Mouse (Mus musculus): ENCODE results near the gene Zdhhc1. TPM values are rescaled to one million over a fixed set of nuclear protein-coding genes. Genes with fewer than 3 reads are reported as not detected.
A peak's percentile ranks its signal among the peaks of the same experiment; 100 is the strongest.

Zdhhc1 gene
- polyA plus RNA-seq, 1 experiment from 2014 or later, result 40.6 TPM

GRCm38 (mm10) chr8:105495350-105496302 lies 1.1 kb downstream of the Zdhhc1 start:
- ATAC-seq, result peak; percentile 32

GRCm38 (mm10) chr8:105494566-105494965 lies 2.1 kb downstream of the Zdhhc1 start:
- Histone ChIP-seq H3K27ac (ENCODE audit: low read length) (peak overlapping the region; percentile 87), H3K9me3 (ENCODE audit: low read length) (no peaks in the 10 kb centered on the region), H3K27me3 (replicated peaks; ENCODE audit: insufficient read depth, low read length) (no peaks in the 10 kb centered on the region), H3K36me3 (ENCODE audit: insufficient read depth, low read length) (no peaks in the 10 kb centered on the region), H3K4me1 (ENCODE audit: insufficient read depth, low read depth, low read length) (peaks cover 22% of the 10 kb centered on the region; the same call in 1 of the 2 replicates), H3K4me2 (replicated peaks; ENCODE audit: low read depth, low read length) (no peak overlapping the region), H3K4me3 (ENCODE audit: low read depth, low read length) (no peak overlapping the region), H3K9ac (replicated peaks; ENCODE audit: low read depth) (0 out of 2 replicates have a peak overlapping the region, but pooled peaks have one; percentile 19)
- WGBS, result 46% methylated on average over 3 of the region's 3 CpGs
- DNase-seq (ENCODE audit: low spot score), result peak; percentile 78
- TF ChIP-seq EP300 (IDR thresholded peaks at IDR 0.05) (peak; percentile 53), CTCF (IDR thresholded peaks at IDR 0.05) (no peak)
- peak; percentile 66 for ATAC-seq

More at GRCm38 (mm10) chr8:105495350-105496302, 1.1 kb downstream of the Zdhhc1 start:
- no peak for TF ChIP-seq EP300 (IDR thresholded peaks at IDR 0.05)
- no peak for TF ChIP-seq CTCF (IDR thresholded peaks at IDR 0.05)
- Histone ChIP-seq H3K4me2 (replicated peaks; ENCODE audit: low read depth, low read length) (peak overlapping the region; percentile 72), H3K4me1 (ENCODE audit: insufficient read depth, low read depth, low read length) (peaks cover 22% of the 10 kb centered on the region; the same call in 1 of the 2 replicates), H3K36me3 (ENCODE audit: insufficient read depth, low read length) (no peaks in the 10 kb centered on the region), H3K4me3 (ENCODE audit: low read depth, low read length) (peak overlapping the region; percentile 78; the same call in 1 of the 2 replicates), H3K9me3 (ENCODE audit: low read length) (no peaks in the 10 kb centered on the region), H3K27me3 (replicated peaks; ENCODE audit: insufficient read depth, low read length) (no peaks in the 10 kb centered on the region), H3K27ac (ENCODE audit: low read length) (peak overlapping the region; percentile 87), H3K9ac (replicated peaks; ENCODE audit: low read depth) (peak overlapping the region; percentile 69)
- peak; percentile 80 for DNase-seq (ENCODE audit: low spot score)
- 20% methylated on average over 17 of the region's 17 CpGs for WGBS

GRCm38 (mm10) chr8:105493495-105493894 lies 3.2 kb downstream of the Zdhhc1 start:
- no peak overlapping the region for H3K27ac ChIP-seq (ENCODE audit: low read length)
- peak; percentile 60 for DNase-seq (ENCODE audit: low spot score)

GRCm38 (mm10) chr8:105489281-105489680 lies 7.4 kb downstream of the Zdhhc1 start:
- Histone ChIP-seq H3K27me3 (replicated peaks; ENCODE audit: insufficient read depth, low read length) (no peaks in the 10 kb centered on the region), H3K9ac (replicated peaks; ENCODE audit: low read depth) (no peak overlapping the region), H3K36me3 (ENCODE audit: insufficient read depth, low read length) (no peaks in the 10 kb centered on the region), H3K4me2 (replicated peaks; ENCODE audit: low read depth, low read length) (no peak overlapping the region), H3K9me3 (ENCODE audit: low read length) (no peaks in the 10 kb centered on the region), H3K27ac (ENCODE audit: low read length) (no peak overlapping the region), H3K4me1 (ENCODE audit: insufficient read depth, low read depth, low read length) (0 out of 2 replicates have a peak, but pooled peaks cover 3% of the 10 kb centered on the region), H3K4me3 (ENCODE audit: low read depth, low read length) (no peak overlapping the region)
- TF ChIP-seq EP300 (IDR thresholded peaks at IDR 0.05), result no peak
- TF ChIP-seq CTCF (IDR thresholded peaks at IDR 0.05), result no peak
- WGBS, result 54% methylated on average over 1 of the region's 1 CpGs
- no peak for DNase-seq (ENCODE audit: low spot score)
- ATAC-seq, result no peak

More at GRCm38 (mm10) chr8:105493495-105493894, 3.2 kb downstream of the Zdhhc1 start:
- Histone ChIP-seq H3K4me1 (ENCODE audit: insufficient read depth, low read depth, low read length) (peaks cover 22% of the 10 kb centered on the region; the same call in 1 of the 2 replicates), H3K4me3 (ENCODE audit: low read depth, low read length) (no peak overlapping the region), H3K9me3 (ENCODE audit: low read length) (no peaks in the 10 kb centered on the region), H3K36me3 (ENCODE audit: insufficient read depth, low read length) (no peaks in the 10 kb centered on the region), H3K4me2 (replicated peaks; ENCODE audit: low read depth, low read length) (no peak overlapping the region), H3K9ac (replicated peaks; ENCODE audit: low read depth) (no peak overlapping the region), H3K27me3 (replicated peaks; ENCODE audit: insufficient read depth, low read length) (no peaks in the 10 kb centered on the region)
- WGBS, result 14% methylated on average over 3 of the region's 3 CpGs
- ATAC-seq, result no peak
- TF ChIP-seq CTCF (IDR thresholded peaks at IDR 0.05) (no peak), EP300 (IDR thresholded peaks at IDR 0.05) (peak; percentile 14; the same call in 1 of the 2 replicates)

- H3K36me3 ChIP-seq (ENCODE audit: insufficient read depth, low read length), result no peaks in the 10 kb centered on the region
- H3K27me3 ChIP-seq (replicated peaks; ENCODE audit: insufficient read depth, low read length), result no peaks in the 10 kb centered on the region
- H3K4me3 ChIP-seq (ENCODE audit: low read depth, low read length), result no peak overlapping the region
- DNase-seq (ENCODE audit: low spot score) (no peak), ATAC-seq (no peak)
- H3K4me1 ChIP-seq (ENCODE audit: insufficient read depth, low read depth, low read length), result 0 out of 2 replicates have a peak, but pooled peaks cover 2% of the 10 kb centered on the region
- H3K4me2 ChIP-seq (replicated peaks; ENCODE audit: low read depth, low read length), result no peak overlapping the region
- no peaks in the 10 kb centered on the region for H3K9me3 ChIP-seq (ENCODE audit: low read length)
- no peak overlapping the region for H3K9ac ChIP-seq (replicated peaks; ENCODE audit: low read depth)
- WGBS, result 44% methylated on average over 3 of the region's 3 CpGs
- no peak overlapping the region for H3K27ac ChIP-seq (ENCODE audit: low read length)
- TF ChIP-seq CTCF (IDR thresholded peaks at IDR 0.05) (no peak), EP300 (IDR thresholded peaks at IDR 0.05) (no peak)
Observed at GRCm38 (mm10) chr8:105488082-105488481, 8.6 kb downstream of the Zdhhc1 start.

- DNase-seq (ENCODE audit: low spot score) (peak; percentile 62), ATAC-seq (peak; percentile 48)
- Histone ChIP-seq H3K36me3 (ENCODE audit: insufficient read depth, low read length) (no peaks in the 10 kb centered on the region), H3K27ac (ENCODE audit: low read length) (no peak overlapping the region), H3K4me1 (ENCODE audit: insufficient read depth, low read depth, low read length) (no peaks in the 10 kb centered on the region), H3K9me3 (ENCODE audit: low read length) (no peaks in the 10 kb centered on the region), H3K27me3 (replicated peaks; ENCODE audit: insufficient read depth, low read length) (no peaks in the 10 kb centered on the region), H3K4me2 (replicated peaks; ENCODE audit: low read depth, low read length) (no peak overlapping the region), H3K4me3 (ENCODE audit: low read depth, low read length) (no peak overlapping the region), H3K9ac (replicated peaks; ENCODE audit: low read depth) (no peak overlapping the region)
- TF ChIP-seq EP300 (IDR thresholded peaks at IDR 0.05) (no peak), CTCF (IDR thresholded peaks at IDR 0.05) (peak; percentile 80)
- 58% methylated on average over 2 of the region's 2 CpGs for WGBS
Observed at GRCm38 (mm10) chr8:105484392-105484791, 12.3 kb downstream of the Zdhhc1 start.
